Mouse (Mus musculus) liver, adult 2 months (tissue): ENCODE data around the gene Trim65.

Experiments used
- CTCF ChIP-seq: fragments of 200-500 bp; IDR thresholded peaks from 2 replicates; pipeline ENCODE4 v1.5.1; 2011; ENCODE audit warnings: low read depth, low read length, control low read depth
- POLR2A ChIP-seq: fragments of 200-500 bp; IDR thresholded peaks from 2 replicates; pipeline ENCODE4 v1.6.1; 2011; ENCODE audit warnings: low read length, control low read depth; ENCODE audit not compliant: insufficient read depth; ENCODE audit errors: extremely low read depth

DNA sequence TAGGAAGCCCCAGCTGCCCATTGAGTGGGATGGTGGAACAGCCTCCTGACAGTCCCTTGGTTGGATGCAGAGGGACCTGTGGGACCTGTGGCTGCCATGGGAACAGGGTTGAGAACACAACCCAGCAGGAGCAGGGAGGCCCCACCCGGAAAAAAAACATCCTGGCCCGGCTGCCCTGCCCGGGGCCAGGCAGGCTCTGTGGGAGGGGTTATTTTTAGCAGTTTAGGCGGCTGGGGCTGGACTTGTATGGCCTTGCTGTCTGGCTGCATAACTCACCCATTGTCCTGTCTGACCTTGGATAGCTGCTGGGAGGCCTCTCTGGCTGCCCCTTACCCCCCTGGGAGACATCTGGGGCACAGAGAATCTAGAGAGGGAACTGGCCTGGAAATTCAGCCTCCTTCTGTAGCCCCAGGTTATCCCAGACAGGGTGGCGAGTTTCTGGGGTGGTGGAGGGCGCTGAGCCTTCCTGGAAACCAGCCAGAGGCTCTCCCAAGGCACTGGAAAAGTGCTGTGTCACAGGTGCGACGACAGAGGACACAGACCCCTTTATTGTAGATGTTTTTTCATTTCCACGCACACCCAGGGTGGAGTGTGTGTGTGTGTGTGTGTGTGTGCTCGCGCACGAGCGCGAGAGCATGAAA lies 26.8 kb downstream of the Trim65 start:
- TF ChIP-seq CTCF, result no peak
- no peak for TF ChIP-seq POLR2A
